17 mouse cellular contexts compared by ENCODE assay signal in the genomic region with DNA sequence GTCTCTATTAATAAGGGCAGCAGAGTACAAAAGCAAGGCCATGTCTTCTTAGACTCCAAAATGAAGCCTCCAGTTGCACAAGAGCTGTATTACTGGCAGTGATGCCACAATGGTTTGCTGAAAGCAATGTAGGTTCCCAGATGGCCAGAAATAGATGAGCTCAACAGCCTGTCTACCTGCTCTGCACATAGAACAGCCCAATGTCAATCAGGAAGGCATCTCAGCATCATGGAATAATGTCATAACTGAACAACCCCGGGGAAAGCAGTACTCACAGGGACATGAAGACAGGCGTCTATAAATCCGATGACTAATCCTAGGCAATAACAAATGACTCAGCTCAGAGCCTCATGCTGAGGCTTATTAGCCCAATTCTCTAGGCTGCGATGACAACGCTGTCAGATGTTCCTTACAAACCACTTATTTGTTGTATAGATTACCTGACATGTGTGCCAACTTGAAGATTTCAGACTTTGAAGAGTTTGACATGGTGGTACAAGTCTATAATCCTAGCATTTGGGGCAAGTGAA. TPM values are rescaled to one million over a fixed set of nuclear protein-coding genes. Genes with fewer than 3 reads are reported as not detected.
DNase-seq lines count a peak whose midpoint lies in the region.
"Had no signal": no experiment of that assay in that cellular context is flagged by ENCODE, and none has a peak within 500 bp of the region (broad histone marks: within the 10 kb centered on the region; RNA-seq: fewer than 3 reads in every experiment).

No protein-coding gene starts in this region.

- DNase-seq in adrenal gland, adult 2 months: peak; percentile 48
- no peak for DNase-seq in adrenal gland, postnatal 4 days (ENCODE audit: low spot score in 2 of 2)
- peak; percentile 33 for DNase-seq in 3134 (ENCODE audit: extremely low read depth, insufficient read length, low spot score)
- peak; percentile 13 for DNase-seq in NIH3T3 (ENCODE audit: low read depth)
- DNase-seq in fibroblast of lung, adult 2 months (ENCODE audit: low read depth): peak; percentile 14
- no peak for DNase-seq in layer of hippocampus, adult 9-10 months (ENCODE audit: low spot score)
- DNase-seq in urinary bladder, adult 18-20 months (ENCODE audit: low spot score in 2 of 2): no peak
- DNase-seq: cerebellum, adult 11 months; cerebellum, adult 9-10 months; cerebellum, postnatal 36 days; gastrocnemius, postnatal 14 days; kidney, adult 8-10 months; kidney, postnatal 10 days; layer of hippocampus, adult 9-11 months; lung, embryonic 14.5 days; lung, postnatal 14 days; right cerebral cortex, postnatal 14 days had no signal

RNA-seq across cellular contexts. Expression of gene Paqr9, which starts 19.0 kb away (rescaled TPM):
- total RNA-seq in adrenal gland, adult 2 months (2021): 10 to 100 TPM; 10.4 to 12.1 TPM
- polyA plus RNA-seq in adrenal gland, adult 2 months (2012; rRNA removed): 14.2 and 23.5 TPM in 2 replicates
- total RNA-seq in adrenal gland, postnatal 4 days (2021): 10 to 100 TPM in 1 of 2 experiments, 1 to 10 TPM in 1; 3.9 to 14.4 TPM
- polyA plus RNA-seq: lung, embryonic 14.5 days had no signal

RNA-seq across cellular contexts. Expression of gene Pcolce2, which starts 59.0 kb away (rescaled TPM):
- total RNA-seq in adrenal gland, adult 2 months (2021): 1 to 10 TPM; 5.6 to 8.0 TPM
- polyA plus RNA-seq in adrenal gland, adult 2 months (2012; rRNA removed): 0.18 and 0.34 TPM in 2 replicates
- total RNA-seq in adrenal gland, postnatal 4 days (2021): 1 to 10 TPM; 1.8 to 2.3 TPM

Comparison
In these comparisons a context has a peak if more than half of its experiments do, and no peak if none do; other contexts are left out.
1. DNase-seq: peak in adrenal gland, adult 2 months (single experiment), 3134 (single experiment), NIH3T3 (single experiment) and fibroblast of lung, adult 2 months (single experiment); none in adrenal gland, postnatal 4 days (0 of 2), layer of hippocampus, adult 9-10 months (single experiment) and urinary bladder, adult 18-20 months (0 of 2).